Mouse (Mus musculus): ENCODE measurements around the gene Gsdme. TPM values are rescaled to one million over a fixed set of nuclear protein-coding genes. Genes with fewer than 3 reads are reported as not detected.
A peak's percentile ranks its signal among the peaks of the same experiment; 100 is the strongest.

Gene Gsdme
- 1 to 10 TPM; 2.8 TPM for total RNA-seq (2021)
- long read RNA-seq, experiment 1, partial matches to known transcripts, result 3 of 28 reads
- long read RNA-seq, experiment 1, other reads (novel, unspliced or antisense), result 23 of 28 reads
- long read RNA-seq, experiment 2, full-length matches to known transcripts, result 4 of 15 reads
- long read RNA-seq, experiment 2, partial matches to known transcripts, result 2 of 15 reads
- long read RNA-seq, experiment 2, other reads (novel, unspliced or antisense), result 9 of 15 reads

DNA sequence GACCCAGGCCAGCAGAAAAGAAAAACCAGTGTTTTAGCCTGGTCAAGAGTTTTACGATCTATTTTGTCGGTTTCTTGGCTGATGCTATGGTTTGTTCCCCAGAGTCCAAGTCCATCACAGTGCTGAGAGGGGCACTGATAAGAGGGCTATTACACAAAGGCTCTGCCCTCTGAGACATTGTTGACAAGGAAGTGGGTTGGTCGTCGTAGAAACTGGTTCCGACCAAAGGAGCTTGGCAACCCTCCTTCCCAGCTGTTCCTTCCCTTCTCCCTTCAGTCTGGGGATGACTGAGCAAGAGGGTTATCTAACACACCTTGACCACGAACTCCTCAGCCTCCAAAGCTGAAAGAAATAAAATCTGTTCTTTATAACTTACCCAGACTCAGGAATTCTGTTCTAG, at the start of gene Gsdme:
Gene Gsdme, minus strand, starts transcription at position 193 of the 400 bp plus-strand sequence.
- no peak for DNase-seq

DNA sequence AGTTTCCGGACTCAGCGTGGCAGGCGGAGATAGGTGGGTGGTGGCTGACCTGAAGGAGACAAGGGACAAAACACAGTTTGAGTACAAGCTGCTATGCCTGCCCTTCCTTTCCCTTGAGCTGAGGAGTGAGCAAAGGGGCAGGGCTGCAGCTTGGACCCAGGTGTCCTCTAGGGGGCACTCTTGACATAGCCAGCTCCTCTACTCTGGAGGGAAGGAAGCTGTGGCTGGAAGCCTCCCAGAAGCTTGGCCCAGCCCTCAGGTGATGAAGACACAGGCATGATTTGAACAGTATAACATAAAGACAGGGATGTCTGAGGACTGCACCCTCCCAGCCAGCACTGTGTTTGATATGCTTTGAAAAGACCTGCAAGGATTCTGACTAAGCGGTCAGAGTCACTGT, 49.0 kb upstream of the Gsdme start:
- peak; percentile 86 for DNase-seq

DNA sequence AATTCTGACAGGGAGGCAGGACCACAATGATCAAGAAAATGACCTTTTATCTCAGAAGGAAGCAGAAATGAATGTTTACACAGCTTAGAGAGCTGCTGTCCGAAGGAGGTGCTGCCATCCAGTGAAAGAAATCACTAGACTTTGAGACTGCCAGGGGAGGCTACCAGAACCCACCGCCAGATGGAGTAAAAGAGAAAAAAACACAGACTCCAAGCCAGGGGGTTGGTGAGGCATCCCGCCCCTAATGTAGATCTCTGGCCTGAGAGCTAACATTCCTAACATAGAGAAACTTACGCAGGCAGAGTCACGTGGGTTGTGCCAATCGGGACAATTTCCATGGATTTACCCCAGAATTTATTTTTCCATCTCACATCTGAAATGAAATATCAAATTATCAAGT, 45.4 kb upstream of the Gsdme start:
- peak; percentile 39 for DNase-seq

DNA sequence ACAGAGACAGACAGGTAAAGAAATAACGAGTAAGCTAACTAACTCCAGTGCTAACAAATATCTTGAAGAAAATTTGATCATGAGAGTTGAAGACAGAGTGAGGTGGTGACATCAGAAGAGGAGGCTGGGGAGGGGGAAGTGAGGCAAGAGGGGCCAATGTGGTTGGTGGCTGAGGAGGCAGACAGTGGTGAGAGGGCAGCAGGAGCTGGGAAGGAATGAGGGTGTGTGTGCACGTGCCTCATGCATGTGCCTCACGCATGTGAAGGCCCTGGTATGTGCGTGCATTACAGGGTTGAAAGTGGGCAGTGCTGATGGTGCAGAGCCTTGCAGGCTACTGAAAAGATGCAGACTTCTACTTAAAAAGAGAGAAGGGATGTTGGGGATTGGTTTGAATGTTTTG, 43.0 kb upstream of the Gsdme start:
- DNase-seq, result no peak

DNA sequence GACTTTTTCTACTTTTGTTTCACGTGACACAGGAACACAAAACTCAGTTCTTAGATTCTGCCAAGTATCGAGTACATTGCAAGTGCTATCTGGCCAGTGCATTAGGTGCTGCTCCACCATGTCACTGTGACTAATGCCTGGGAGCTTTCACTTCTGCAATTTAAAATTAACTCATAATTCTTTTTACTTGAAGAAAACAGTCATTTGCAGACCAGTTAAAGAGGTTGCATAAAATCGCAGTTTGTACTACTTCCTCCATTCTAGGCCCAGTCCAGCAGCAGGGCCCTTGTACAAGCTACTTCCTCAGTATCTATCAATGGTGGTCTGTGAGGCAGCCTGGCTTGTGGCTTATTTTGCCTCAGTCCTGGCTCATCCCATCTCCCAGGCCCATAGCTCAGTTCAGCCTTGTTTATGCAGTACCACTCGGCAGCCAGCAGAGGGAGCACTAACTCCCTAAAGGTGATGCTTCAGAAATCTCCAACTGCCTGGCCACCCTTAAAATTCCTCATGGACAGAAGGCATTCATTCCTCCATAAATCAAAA, 41.4 kb upstream of the Gsdme start:
- DNase-seq, result peak; percentile 83

DNA sequence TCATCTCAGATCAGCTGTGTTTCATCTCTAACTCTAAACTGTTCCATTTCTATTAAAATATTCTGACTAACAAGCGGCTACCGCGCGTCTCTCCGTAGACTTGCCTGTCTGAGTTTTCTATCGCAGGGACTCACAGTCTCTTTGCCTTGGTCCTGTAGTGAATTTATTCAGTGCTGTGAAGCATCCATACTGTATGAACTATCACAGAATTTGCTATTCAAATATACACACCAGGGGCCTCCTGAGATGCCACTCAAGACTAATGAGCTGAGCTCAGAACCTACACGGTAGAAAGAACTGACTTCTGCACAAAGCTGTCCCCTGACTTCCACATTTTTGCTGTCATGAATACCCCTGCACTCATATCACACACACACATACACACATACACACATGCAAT, 37.5 kb upstream of the Gsdme start:
- no peak for DNase-seq

DNA sequence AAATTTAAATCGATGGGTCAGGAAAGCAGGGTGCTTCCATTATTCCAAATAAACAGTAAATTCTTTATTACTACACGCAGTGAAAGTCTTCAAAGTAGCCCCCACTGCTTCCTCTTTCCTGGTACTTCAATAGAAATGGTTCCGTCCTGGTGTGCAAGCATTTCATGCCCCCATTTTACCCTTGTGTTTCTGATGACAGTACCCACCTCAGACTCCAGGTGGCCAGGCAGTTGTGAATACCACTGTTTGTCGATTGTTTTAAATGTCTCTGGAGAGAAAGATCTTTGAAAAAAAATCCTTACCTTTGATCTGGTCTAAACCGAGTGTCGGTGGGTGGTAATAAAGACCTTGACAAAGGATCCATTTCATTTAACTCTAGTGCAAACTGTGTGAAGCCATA, 37.0 kb upstream of the Gsdme start:
- no peak for DNase-seq

DNA sequence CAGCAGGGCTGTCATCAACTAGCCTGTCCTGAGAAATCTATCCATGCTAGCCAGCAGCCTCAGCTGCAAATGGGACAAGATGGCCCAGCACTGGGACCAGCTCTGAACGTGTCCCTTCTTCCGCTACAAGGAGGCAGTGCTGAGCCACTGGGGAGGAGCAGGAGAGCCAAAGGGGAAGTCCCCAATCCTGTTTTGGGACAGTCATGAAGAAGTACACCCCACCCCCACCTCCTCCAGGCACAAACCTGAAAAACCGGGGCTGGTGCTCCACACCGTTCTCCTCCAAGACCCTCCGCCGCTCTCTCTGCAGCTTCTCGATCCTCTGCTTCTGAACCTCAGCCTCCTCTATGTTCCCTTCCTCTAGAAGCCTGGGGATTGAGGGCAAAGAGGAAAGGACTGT, 35.4 kb upstream of the Gsdme start:
- DNase-seq, result no peak

DNA sequence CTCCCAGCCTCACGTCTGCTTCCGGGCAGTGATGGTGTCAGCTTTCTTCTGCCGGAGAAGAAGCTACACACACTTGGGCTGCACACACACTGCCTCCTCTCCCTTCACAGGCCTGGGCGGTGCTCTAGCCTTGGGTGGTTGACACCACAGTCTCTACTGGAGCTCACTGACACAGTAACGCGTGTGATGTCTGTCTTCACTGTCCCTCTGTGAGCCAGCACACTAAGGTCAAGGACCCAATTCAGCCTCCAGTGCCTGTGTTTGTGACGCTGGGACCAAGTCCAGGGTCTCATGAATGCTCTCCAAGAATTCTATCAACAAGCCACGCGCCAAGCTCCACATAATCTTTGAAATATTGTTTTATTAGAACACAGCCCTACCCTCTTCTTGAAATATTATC, 34.0 kb upstream of the Gsdme start:
- peak; percentile 45 for DNase-seq

DNA sequence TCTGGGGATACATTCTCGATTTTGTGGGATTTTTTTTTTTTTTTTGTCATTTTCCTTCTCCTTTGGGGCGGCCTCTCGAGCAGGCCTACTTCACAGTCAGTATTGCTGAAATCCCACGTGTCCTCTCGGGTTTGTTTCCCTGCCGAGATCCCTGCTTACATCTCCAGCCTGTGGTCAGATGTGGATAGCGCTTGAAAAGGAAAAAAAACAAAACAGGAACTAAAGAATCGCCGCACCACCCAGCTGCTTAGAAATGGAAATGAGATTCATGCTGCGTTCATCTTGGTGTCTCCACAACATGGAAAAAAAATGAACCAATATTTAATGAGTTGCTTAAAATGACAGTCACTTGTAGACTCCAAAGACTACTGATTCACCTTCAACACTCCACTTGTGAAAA, 31.5 kb upstream of the Gsdme start:
- DNase-seq, result no peak

DNA sequence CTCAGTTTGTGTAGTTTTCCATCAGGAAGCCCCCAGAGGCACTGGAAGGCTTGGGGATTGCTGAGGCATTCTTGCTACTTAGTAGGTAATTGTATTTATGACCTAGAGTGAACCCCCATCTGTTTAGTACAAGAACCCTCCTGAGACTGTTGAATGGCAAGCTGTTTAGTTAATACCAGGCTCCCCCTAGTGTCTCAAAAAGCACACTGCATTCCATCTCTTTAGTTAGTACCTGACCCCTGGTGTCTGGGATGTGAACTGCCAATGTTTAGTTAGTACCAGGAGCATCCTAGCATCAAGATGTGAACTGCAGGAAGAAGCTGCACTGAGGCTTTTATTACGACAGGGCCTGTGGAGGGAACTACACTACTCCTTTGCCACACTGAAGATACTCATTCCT, 30.5 kb upstream of the Gsdme start:
- peak; percentile 82 for DNase-seq

DNA sequence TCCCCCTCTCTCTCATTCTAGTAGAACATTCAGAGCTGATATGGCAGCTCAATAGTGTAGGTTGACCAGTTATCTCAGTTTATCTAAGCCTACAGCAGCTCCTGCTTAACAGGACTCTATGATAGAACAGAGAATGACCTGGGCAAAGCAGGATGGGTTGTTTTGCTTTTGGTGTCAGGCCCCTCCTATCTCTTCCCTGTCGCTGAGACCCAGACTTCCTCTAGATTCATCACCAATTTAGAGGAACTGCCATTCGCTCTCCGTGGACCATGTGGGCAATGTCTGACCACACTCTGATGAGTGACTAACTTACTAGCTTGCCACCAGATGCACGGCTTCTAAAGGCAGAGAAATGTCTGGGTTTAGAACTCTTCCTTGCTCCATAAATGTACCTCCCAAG, 28.0 kb upstream of the Gsdme start:
- DNase-seq, result no peak

DNA sequence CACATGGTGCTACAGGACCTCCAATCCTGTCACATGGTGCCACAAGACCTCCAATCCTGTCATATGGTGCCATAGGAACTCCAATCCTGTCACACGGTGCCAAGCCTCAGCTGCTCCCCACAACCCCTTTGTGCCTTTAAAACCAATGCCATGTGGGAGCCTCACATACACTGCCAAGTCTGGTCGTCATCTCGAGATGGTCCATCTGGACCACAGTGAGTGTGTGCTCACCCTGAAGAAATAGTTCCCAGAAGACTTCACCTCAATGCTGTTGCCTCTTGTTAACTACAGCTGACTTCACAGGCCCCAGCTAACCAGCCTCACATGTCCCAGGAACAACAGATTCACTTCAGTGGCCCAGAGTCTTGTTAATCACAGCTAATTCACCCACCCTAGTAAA, 23.2 kb upstream of the Gsdme start:
- no peak for DNase-seq

DNA sequence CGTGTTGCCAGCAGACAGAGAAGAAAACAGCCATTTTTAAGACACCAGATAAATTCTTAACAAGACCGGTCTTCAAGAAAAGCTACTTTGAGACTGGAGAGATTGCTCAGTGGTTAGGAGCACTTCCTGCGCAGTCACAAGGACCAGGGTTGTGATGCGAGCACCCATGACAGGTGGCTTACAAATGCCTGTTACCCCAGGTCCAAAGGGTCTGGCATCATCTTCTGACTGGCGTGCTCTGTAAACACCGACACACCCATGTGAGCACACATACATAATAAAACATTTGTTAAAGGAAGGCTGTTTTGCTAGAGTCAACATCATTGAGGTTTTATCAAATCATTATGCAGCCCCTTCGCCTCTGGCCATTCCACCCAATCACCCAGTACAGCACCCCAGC, 16.0 kb upstream of the Gsdme start:
- DNase-seq, result no peak

DNA sequence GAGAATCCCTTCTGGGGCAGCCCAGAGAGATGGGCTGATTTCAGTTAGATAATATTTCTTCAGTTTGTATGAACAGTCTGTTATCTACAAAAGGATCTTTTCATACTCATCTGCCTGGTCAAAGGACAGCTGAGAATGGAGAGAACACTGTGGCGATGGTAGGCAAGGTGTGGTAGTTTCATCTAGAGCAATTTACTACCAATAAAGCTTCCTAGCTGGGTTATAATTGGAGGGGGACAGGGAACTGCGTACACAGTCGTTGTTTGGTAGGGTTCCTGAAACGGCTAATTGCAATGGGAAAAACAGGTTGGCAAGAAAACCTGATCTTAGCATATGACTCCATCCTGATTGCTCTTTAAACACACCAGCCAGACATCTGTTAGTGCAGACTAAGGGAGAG, 10.3 kb upstream of the Gsdme start:
- no peak for DNase-seq

DNA sequence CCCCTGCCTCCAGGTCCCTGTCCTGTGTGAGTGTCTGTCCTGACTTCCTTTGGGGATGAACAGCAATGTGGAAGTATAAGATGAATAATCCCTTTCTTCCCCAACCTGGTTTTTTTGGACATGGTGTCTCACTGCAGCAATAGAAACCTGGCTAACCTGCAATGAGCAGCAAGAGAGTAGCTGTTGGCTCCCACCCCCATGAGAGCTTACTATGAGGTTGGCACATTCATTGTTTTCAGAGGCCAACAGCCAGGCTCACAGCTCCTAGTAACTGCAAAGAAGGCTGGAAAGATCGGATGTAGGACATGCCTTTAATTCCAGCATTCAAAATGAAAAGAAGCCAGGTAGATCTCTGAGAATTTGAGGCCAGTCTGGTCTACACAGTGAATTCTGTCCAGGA, 9.8 kb upstream of the Gsdme start:
- DNase-seq, result no peak

DNA sequence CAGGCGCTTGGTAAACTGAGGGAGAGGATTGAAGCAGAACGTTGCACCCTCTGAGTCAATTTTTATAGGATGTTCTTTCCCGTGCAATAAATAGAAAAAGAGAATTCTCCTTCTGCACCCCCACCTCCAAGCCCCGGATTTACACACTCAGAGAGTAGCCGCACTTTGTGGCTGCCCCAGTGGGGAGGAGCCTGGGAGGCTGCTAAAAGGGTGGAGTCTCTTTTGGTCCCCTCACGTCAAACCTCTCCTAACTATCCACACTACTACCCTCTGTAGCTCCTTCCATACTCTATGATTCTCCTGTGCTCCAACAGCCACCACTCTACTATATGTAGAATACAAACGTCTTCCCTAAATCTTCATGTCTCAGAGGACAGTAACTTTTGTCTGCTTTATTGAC, 1.4 kb downstream of the Gsdme start:
- DNase-seq, result no peak

DNA sequence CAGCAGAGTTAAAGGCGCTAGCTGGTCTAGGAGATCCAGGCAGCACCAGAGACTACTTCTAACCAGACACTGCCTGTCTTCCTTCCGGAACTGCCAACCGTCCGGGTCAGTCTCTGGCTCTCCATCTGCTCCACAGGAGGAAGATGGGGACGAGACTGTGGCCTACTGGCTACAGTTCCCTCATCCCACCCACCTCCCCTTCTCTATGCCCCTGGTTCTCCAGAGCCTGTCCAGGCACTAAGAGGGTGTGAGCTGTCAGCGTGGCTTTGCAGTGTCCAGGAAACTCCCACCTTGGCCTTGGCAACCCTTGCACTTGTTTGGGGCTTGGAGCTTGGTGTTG, 1.8 kb downstream of the Gsdme start:
- no peak for DNase-seq

DNA sequence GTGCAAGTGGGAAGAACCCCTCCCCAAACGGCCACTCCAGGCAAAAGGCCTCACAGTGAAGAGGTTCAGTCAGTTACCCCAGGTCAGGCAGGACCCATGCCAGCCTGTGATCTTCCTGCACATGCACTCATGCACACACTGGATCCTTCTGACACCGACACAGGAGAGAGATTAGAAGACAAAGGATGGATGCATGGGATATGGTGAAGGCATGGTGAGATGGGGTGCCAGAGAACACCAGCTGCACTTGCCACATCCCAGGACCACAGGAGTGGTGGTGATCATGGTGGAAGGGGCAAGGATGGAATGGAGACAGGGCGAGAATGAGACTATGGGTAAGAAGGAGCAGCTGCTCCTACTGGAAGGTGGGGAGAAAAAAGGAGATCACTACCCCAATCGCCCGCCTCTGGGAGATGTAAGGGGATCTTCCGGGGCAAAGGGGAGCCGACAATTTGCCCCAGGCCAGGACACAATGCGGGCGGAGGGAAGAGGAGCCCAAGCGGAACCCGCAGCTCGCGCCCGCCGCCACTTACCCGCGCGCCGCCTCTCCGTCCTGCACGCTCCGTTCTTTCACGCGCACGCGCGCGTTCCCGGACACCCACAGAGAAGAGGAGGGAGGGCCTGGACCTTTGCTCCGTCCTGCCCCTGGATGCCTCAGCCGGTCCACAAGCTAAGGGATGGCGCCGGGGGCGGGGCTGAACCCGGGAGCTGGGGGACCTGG, 2.3 kb downstream of the Gsdme start:
- DNase-seq, result peak; percentile 88

DNA sequence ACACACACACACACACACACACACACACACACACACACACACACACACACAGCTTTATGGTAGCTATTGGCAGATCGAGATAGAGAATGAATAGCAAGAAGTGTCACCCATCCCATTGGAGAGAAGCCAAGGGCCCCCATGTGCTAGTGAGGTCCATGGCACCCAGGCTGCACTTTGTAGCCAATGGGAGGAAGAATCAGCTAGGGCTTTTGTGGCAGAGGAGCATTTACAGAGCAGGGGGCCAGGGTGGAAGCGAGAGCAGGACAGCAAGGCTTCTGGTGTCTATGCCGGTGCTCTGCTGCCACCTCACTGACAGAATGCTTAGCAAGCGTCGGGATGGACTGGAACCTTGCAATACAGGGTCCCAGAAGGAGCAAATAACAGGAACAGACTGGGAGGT, 8.3 kb downstream of the Gsdme start:
- peak; percentile 8 for DNase-seq

DNA sequence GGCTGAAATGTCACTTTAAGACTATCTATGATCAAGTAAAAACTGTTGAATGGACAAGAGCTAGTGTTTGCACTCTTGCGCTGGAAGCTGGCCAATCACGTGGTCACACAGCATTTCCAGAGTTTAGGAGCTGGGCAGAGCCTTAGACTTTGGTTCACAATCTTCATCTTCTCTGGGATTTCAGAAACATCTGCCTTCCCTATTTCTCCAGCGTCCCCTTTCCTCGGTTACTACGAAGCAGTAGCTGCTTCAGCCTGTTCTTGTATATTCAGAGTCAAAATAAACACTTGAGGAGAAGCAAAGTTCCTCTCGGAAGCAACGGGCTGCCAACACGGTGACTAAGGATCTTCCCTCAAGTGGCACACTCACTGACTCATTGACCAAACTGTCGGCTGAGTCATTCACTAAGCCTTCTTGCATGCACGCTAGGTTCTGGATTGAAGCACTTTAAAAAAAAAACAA, 8.9 kb downstream of the Gsdme start:
- peak; percentile 78 for DNase-seq

DNA sequence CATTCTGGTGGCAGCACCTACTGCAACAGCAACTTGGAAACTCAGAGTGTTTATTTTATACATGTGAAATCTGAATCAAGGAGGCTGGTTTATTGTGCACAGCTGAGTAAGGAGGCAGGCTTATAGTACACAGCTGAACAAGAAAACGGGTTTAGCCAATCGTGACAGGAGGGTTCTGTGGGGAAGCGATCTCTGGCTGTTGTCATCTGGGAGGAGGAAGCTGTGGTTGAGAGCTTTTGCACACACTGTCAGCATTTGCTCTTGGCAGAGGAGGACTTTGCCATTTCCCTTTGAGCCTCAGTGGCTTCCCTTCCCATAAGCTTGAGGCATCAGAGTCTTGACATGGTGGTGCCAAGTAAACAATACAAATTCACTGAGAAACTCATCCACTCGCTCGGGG, 11.0 kb downstream of the Gsdme start:
- no peak for DNase-seq

DNA sequence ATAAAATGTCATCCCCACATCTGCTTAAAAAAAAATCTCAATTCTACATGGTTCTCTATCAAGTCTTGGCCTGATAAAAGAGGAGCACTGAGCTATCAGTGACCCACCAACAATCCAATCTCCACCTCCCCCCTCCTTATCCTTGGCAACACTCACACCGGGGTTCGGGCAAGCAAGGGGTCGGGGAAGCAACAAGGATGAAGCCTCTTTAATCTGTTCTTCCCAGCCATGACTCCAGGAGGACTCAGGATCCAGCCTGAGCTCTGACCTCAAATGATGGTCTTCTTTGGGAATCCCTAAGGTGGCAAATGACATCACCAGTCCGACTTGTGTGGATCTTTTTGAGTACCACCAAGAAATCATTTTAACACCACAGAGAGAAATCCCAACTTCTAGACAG, 15.9 kb downstream of the Gsdme start:
- DNase-seq, result no peak

DNA sequence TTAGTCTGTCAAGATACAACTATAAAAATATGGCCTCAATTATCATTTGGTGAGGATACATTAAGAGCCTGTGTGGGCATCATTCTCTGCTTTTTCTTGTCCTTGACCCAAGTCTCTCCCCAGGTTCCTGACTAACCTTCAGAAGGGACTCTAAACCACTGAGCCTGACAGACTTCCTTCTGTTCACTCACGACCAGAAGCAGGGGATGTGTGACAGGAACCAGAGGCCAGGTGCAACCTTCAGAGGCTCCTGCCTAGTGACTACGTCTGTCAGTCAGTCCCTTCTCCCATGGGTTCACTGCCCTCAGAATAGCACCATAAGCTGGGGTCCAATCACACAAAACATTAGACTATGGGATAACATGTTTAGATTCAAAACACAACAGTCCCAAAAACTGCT, 16.3 kb downstream of the Gsdme start:
- no peak for DNase-seq

Measured in adrenal gland, postnatal 10 days (tissue).